Mouse (Mus musculus): ENCODE measurements around the gene Aamdc.

The Aamdc gene
- long read RNA-seq, experiment 1, transcript Aamdc-207 (3 exons, 467 nt), result minor isoform, 5 of 41 reads
- long read RNA-seq, experiment 1, transcript Aamdc-206 (4 exons, 789 nt), result major isoform, 14 of 41 reads
- long read RNA-seq, experiment 1, transcript Aamdc-213 (5 exons, 883 nt), result minor isoform, 10 of 41 reads
- long read RNA-seq, experiment 1, partial matches to known transcripts, result 0 of 41 reads
- long read RNA-seq, experiment 1, other reads (novel, unspliced or antisense), result 4 of 41 reads
- long read RNA-seq, experiment 2, transcript Aamdc-207 (3 exons, 467 nt), result minor isoform, 7 of 44 reads
- long read RNA-seq, experiment 2, transcript Aamdc-213 (5 exons, 883 nt), result major isoform, 12 of 44 reads
- long read RNA-seq, experiment 2, transcript Aamdc-206 (4 exons, 789 nt), result major isoform, 12 of 44 reads
- long read RNA-seq, experiment 2, transcript Aamdc-202 (4 exons, 776 nt), result minor isoform, 7 of 44 reads
- long read RNA-seq, experiment 2, partial matches to known transcripts, result 0 of 44 reads
- long read RNA-seq, experiment 2, other reads (novel, unspliced or antisense), result 2 of 44 reads

GRCm38 (mm10) chr7:97579067-97579975 is at the start of gene Aamdc, which contains the start of gene Rsf1:
Gene Aamdc, minus strand, starts transcription at chr7:97579497.
Gene Rsf1, plus strand, starts transcription at chr7:97579889.
- intact Hi-C loops (cut with DNase I), result loop anchor here (2.0 kb wide), 1 partner anchor 99 kb away; the partner anchor contains the start of gene Ints4

GRCm38 (mm10) chr7:97623402-97623801 is 44.1 kb upstream of the Aamdc start:
- intact Hi-C loops (cut with DNase I), result no loop called here

GRCm38 (mm10) chr7:97622676-97623075 is 43.4 kb upstream of the Aamdc start:
- intact Hi-C loops (cut with DNase I), result no loop called here

- intact Hi-C loops (cut with DNase I), result no loop called here
These were observed 42.0 kb upstream of the Aamdc start for GRCm38 (mm10) chr7:97621346-97621745.

- intact Hi-C loops (cut with DNase I), result no loop called here
These were observed 19.3 kb upstream of the Aamdc start for GRCm38 (mm10) chr7:97598548-97598947.

- intact Hi-C loops (cut with DNase I), result no loop called here
These were observed 14.2 kb upstream of the Aamdc start for GRCm38 (mm10) chr7:97593535-97593934.

GRCm38 (mm10) chr7:97592396-97592795 is 13.1 kb upstream of the Aamdc start:
- intact Hi-C loops (cut with DNase I), result no loop called here

- intact Hi-C loops (cut with DNase I), result no loop called here
These were observed 12.0 kb upstream of the Aamdc start for GRCm38 (mm10) chr7:97591336-97591735.

GRCm38 (mm10) chr7:97590488-97590887 is 11.2 kb upstream of the Aamdc start:
- intact Hi-C loops (cut with DNase I), result no loop called here

- intact Hi-C loops (cut with DNase I), result loop anchor here (10.0 kb wide), 1 partner anchor 164 kb away; no protein-coding TSS in a partner anchor
These were observed 9.2 kb upstream of the Aamdc start for GRCm38 (mm10) chr7:97588506-97588905.

GRCm38 (mm10) chr7:97580843-97581214 is 1.5 kb upstream of the Aamdc start:
- intact Hi-C loops (cut with DNase I), result loop anchor here (5.0 to 10.0 kb wide), 2 partner anchors 96 to 156 kb away; no protein-coding TSS in a partner anchor

GRCm38 (mm10) chr7:97579976-97580842 is 912 bp upstream of the Aamdc start:
- intact Hi-C loops (cut with DNase I), result loop anchor here (2.0 to 10.0 kb wide), 3 partner anchors 97 to 155 kb away; partner anchors contain the start of gene Ints4

- intact Hi-C loops (cut with DNase I), result loop anchor here (2.0 kb wide), 1 partner anchor 98 kb away; the partner anchor contains the start of gene Ints4
These were observed 783 bp downstream of the Aamdc start for GRCm38 (mm10) chr7:97578361-97579066.

GRCm38 (mm10) chr7:97570389-97570788 is 8.9 kb downstream of the Aamdc start:
- intact Hi-C loops (cut with DNase I), result no loop called here

- intact Hi-C loops (cut with DNase I), result no loop called here
These were observed 9.9 kb downstream of the Aamdc start for GRCm38 (mm10) chr7:97569372-97569771.

GRCm38 (mm10) chr7:97563576-97563975 is 15.7 kb downstream of the Aamdc start:
- intact Hi-C loops (cut with DNase I), result no loop called here

GRCm38 (mm10) chr7:97550673-97551072 is 28.6 kb downstream of the Aamdc start:
- intact Hi-C loops (cut with DNase I), result no loop called here

- intact Hi-C loops (cut with DNase I), result no loop called here
These were observed 30.0 kb downstream of the Aamdc start for GRCm38 (mm10) chr7:97549301-97549700.

GRCm38 (mm10) chr7:97546462-97546861 is 32.8 kb downstream of the Aamdc start:
- intact Hi-C loops (cut with DNase I), result no loop called here

GRCm38 (mm10) chr7:97536571-97536970 is 42.7 kb downstream of the Aamdc start:
- intact Hi-C loops (cut with DNase I), result no loop called here
